Mouse (Mus musculus) CH12.LX (cell line): ENCODE results near the gene Fam71e1. TPM values are rescaled to one million over a fixed set of nuclear protein-coding genes. Genes with fewer than 3 reads are reported as not detected.

Experiments used
- DNase-seq: peaks from one replicate; pipeline ENCODE4 v3.0.0-alpha.2; 2013; ENCODE audit errors: extremely low read depth
- H3K27ac ChIP-seq: 2 replicates; pipeline ENCODE4 v1.5.1; 2012; ENCODE audit warnings: low read depth, mild to moderate bottlenecking, control low read depth, moderate library complexity; ENCODE audit not compliant: insufficient read depth
- H3K27me3 ChIP-seq: replicated peaks from 2 replicates; pipeline ENCODE3; 2012; ENCODE audit warnings: inconsistent platforms
- H3K36me3 ChIP-seq, 2 experiments: replicated peaks in 1 of 2; 2 replicates each; pipeline versions ENCODE3 to v1.6.1; 2012; ENCODE audit warnings: inconsistent platforms in 1 of 2, low read length in 1 of 2, mild to moderate bottlenecking in 1 of 2, mixed read lengths in 1 of 2, moderate library complexity in 1 of 2; ENCODE audit not compliant: control insufficient read depth in 1 of 2, insufficient read depth in 1 of 2
- H3K4me1 ChIP-seq, 2 experiments: 2 replicates each; pipeline ENCODE4 v1.6.1; 2012; ENCODE audit warnings: inconsistent platforms in 1 of 2, moderate library complexity in 1 of 2; ENCODE audit not compliant: insufficient read depth in 2 of 2, control insufficient read depth in 1 of 2
- H3K4me2 ChIP-seq: 2 replicates; pipeline ENCODE4 v1.6.1; 2012; ENCODE audit warnings: low read depth, mild to moderate bottlenecking, control low read depth; ENCODE audit not compliant: poor library complexity, insufficient read depth, severe bottlenecking
- H3K4me3 ChIP-seq, 3 experiments: fragments of 150-350 bp in 1 of 3; sonication (generic) in 1 of 3; replicated peaks in 1 of 3; 2 replicates each; pipeline versions ENCODE3 to v1.5.1; 2011 to 2012; ENCODE audit warnings: low read depth in 2 of 3, low read length in 2 of 3, mild to moderate bottlenecking in 2 of 3, moderate library complexity in 2 of 3, control low read depth in 1 of 3, improper control_type of control experiment in 1 of 3, inconsistent platforms in 1 of 3, mixed read lengths in 1 of 3; ENCODE audit not compliant: poor library complexity in 1 of 3
- H3K79me2 ChIP-seq: replicated peaks from 2 replicates; pipeline ENCODE4 v1.6.1; 2012; ENCODE audit warnings: mild to moderate bottlenecking, moderate library complexity; ENCODE audit not compliant: control insufficient read depth, poor library complexity, insufficient read depth, severe bottlenecking; ENCODE audit errors: extremely low read depth
- H3K9ac ChIP-seq: 2 replicates; pipeline ENCODE4 v1.6.1; 2012; ENCODE audit warnings: low read depth, mild to moderate bottlenecking, control low read depth, moderate library complexity; ENCODE audit not compliant: insufficient read depth
- H3K9me3 ChIP-seq: replicated peaks from 2 replicates; pipeline ENCODE3; 2012; ENCODE audit warnings: low read length, inconsistent platforms, mixed read lengths
- BHLHE40 ChIP-seq: IDR thresholded peaks from 2 replicates; pipeline ENCODE4 v1.6.1; 2011; ENCODE audit warnings: mild to moderate bottlenecking, low read depth, low read length, improper control_type of control experiment
- CHD1 ChIP-seq: IDR thresholded peaks from 2 replicates; pipeline ENCODE4 v1.6.1; 2012; ENCODE audit warnings: low read depth, low read length, improper control_type of control experiment, inconsistent platforms
- CHD2 ChIP-seq: IDR thresholded peaks from 2 replicates; pipeline ENCODE4 v1.6.1; 2011; ENCODE audit warnings: low read length, improper control_type of control experiment
- E2F4 ChIP-seq: IDR thresholded peaks from 2 replicates; pipeline ENCODE4 v1.6.1; 2011; ENCODE audit warnings: low read depth, low read length, improper control_type of control experiment; ENCODE audit not compliant: insufficient replicate concordance
- EP300 ChIP-seq: IDR thresholded peaks from 2 replicates; pipeline ENCODE4 v1.6.1; 2011; ENCODE audit warnings: low read length, improper control_type of control experiment
- ETS1 ChIP-seq: conservative IDR thresholded peaks from 2 replicates; pipeline ENCODE4 v1.6.1; 2012; ENCODE audit warnings: low read depth, mild to moderate bottlenecking, inconsistent platforms, low read length, improper control_type of control experiment, moderate library complexity
- GABPA ChIP-seq: IDR thresholded peaks from 2 replicates; pipeline ENCODE4 v1.6.1; 2012; ENCODE audit warnings: low read depth, low read length, improper control_type of control experiment, inconsistent platforms; ENCODE audit not compliant: insufficient replicate concordance
- IRF4 ChIP-seq: IDR thresholded peaks from 2 replicates; pipeline ENCODE4 v1.6.1; 2014; ENCODE audit warnings: low read depth, mild to moderate bottlenecking, inconsistent platforms, low read length, improper control_type of control experiment
- KAT2A ChIP-seq: IDR thresholded peaks from 2 replicates; pipeline ENCODE4 v1.6.1; 2012; ENCODE audit warnings: low read length, improper control_type of control experiment, inconsistent platforms; ENCODE audit not compliant: insufficient replicate concordance
- MAFK ChIP-seq: IDR thresholded peaks from 2 replicates; pipeline ENCODE4 v1.6.1; 2011; ENCODE audit warnings: low read length, improper control_type of control experiment; ENCODE audit not compliant: insufficient replicate concordance
- MAX ChIP-seq: IDR thresholded peaks from 2 replicates; pipeline ENCODE4 v1.6.1; 2011; ENCODE audit warnings: low read length, improper control_type of control experiment
- MEF2A ChIP-seq: IDR thresholded peaks from 2 replicates; pipeline ENCODE4 v1.6.1; 2014; ENCODE audit warnings: low read depth, mild to moderate bottlenecking, inconsistent platforms, low read length, improper control_type of control experiment, borderline replicate concordance
- MXI1 ChIP-seq: IDR thresholded peaks from 2 replicates; pipeline ENCODE4 v1.6.1; 2011; ENCODE audit warnings: mild to moderate bottlenecking, low read depth, low read length, improper control_type of control experiment
- MYC ChIP-seq: IDR thresholded peaks from 2 replicates; pipeline ENCODE4 v1.6.1; 2011; ENCODE audit warnings: low read depth, mild to moderate bottlenecking, improper control_type of control experiment, low read length
- NELFE ChIP-seq: IDR thresholded peaks from 2 replicates; pipeline ENCODE4 v1.6.1; 2011; ENCODE audit warnings: low read depth, low read length, improper control_type of control experiment
- POLR2AphosphoS2 ChIP-seq: IDR thresholded peaks from 2 replicates; pipeline ENCODE4 v1.6.1; 2011; ENCODE audit warnings: low read depth, low read length, improper control_type of control experiment
- RCOR1 ChIP-seq: conservative IDR thresholded peaks from 2 replicates; pipeline ENCODE4 v1.6.1; 2012; ENCODE audit warnings: low read depth, mild to moderate bottlenecking, inconsistent platforms, low read length, improper control_type of control experiment
- SIN3A ChIP-seq: IDR thresholded peaks from 2 replicates; pipeline ENCODE4 v1.6.1; 2012; ENCODE audit warnings: low read length, improper control_type of control experiment, inconsistent platforms
- UBTF ChIP-seq: IDR thresholded peaks from 2 replicates; pipeline ENCODE4 v1.6.1; 2012; ENCODE audit warnings: low read depth, mild to moderate bottlenecking, inconsistent platforms, low read length, improper control_type of control experiment, moderate library complexity
- USF1 ChIP-seq: IDR thresholded peaks from 2 replicates; pipeline ENCODE4 v1.6.1; 2014; ENCODE audit warnings: low read depth, mild to moderate bottlenecking, inconsistent platforms, low read length, improper control_type of control experiment
- ZC3H11A ChIP-seq: IDR thresholded peaks from 2 replicates; pipeline ENCODE4 v1.6.1; 2012; ENCODE audit warnings: low read depth, mild to moderate bottlenecking, inconsistent platforms, low read length, improper control_type of control experiment
- ZKSCAN1 ChIP-seq: IDR thresholded peaks from 2 replicates; pipeline ENCODE4 v1.6.1; 2012; ENCODE audit warnings: low read depth, inconsistent platforms, low read length, improper control_type of control experiment, borderline replicate concordance
- ZMIZ1 ChIP-seq: IDR thresholded peaks from 2 replicates; pipeline ENCODE4 v1.6.1; 2012; ENCODE audit warnings: low read depth, mild to moderate bottlenecking, inconsistent platforms, low read length, improper control_type of control experiment
- ZNF384 ChIP-seq: IDR thresholded peaks from 2 replicates; pipeline ENCODE4 v1.6.1; 2012; ENCODE audit warnings: low read depth, low read length, improper control_type of control experiment, inconsistent platforms
- dilution Hi-C: fragments of 300-500 bp; cut with MboI; formaldehyde crosslinking; loops from 2 replicates; pipeline ENCODE4 v1.14.3; 2020; ENCODE audit warnings: low sequenced_read_pairs; ENCODE audit not compliant: extremely low pct_unique_long_range_greater_than_20kb, extremely low pct_ligation_motif_present
- in situ Hi-C: fragments of 300-500 bp; cut with MboI; formaldehyde crosslinking; loops from 3 replicates; pipeline ENCODE4 v1.14.3; 2019; ENCODE audit warnings: low sequenced_read_pairs, low pct_ligation_motif_present, low pct_unique_long_range_greater_than_20kb, mixed read lengths
- polyA plus RNA-seq: library from polyadenylated mRNA; unstranded; fragments of >175 nt; gene quantifications from 2 replicates; pipeline ENCODE4 v1.2.1, GENCODE M21; 2012; ENCODE audit warnings: low read depth; ENCODE audit not compliant: insufficient read length
- total RNA-seq, 2 experiments: library from RNA; depleted of rRNA; stranded (reverse); fragments of 300-350 nt in 1 of 2; fragments of >200 nt in 1 of 2; gene quantifications; 2 replicates each; pipeline ENCODE4 v1.2.3; 2012 to 2014

Gene Fam71e1
- total and polyA plus RNA-seq, 3 experiments = 0.39 to 1.2 TPM; not detected in 1

DNA sequence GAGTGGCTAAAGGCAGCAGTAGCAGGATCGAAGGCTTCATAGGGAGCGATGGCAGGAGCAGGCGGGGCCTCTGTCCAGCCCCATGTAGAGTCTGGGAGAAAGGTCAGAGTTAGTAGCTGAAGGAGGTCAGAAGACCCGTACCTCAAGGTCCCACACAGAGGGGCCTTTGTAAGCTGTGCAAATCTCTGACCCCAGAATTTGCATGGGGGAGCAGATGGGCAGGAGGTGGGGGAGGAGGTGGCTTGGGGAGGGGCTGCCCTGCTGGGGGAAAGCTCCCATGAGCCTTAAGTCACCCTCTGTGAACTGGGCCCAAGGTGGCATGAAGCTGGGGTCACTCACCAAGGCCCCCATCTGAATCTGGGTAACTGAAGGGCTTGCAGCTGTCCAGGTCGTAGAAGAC, 33.1 kb downstream of the Fam71e1 start (continued):
- TF ChIP-seq ZKSCAN1 (no peak), MEF2A (peak; percentile 74), GABPA (no peak), MAFK (peak; percentile 37; the same call in 1 of the 2 replicates), ZMIZ1 (no peak), E2F4 (no peak), ETS1 (peak; percentile 82), ZNF384 (no peak), ZC3H11A (no peak), USF1 (no peak)

DNA sequence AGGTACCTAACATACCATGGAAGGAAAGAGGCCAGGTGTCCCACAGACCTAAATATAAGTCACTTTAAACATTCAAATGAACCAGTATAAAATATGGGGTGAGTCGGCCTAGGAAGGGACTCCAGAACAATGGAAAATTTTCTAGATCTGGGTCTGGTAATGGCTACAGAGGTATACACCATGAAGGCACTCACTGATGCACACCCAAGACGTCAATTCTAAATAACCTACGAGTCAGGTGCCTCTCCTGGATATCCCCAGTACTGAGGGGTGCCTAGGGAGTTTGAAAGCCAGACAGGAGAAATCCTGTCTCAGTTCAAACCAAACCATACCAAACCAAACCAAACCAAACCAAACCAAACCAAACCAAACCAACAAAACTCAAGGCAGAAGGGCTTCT, 34.1 kb downstream of the Fam71e1 start:
- TF ChIP-seq POLR2AphosphoS2 = 0 out of 2 replicates have a peak, but pooled peaks have one; percentile 50
- peak; percentile 92 for TF ChIP-seq CHD1
- TF ChIP-seq ZMIZ1 = peak; percentile 23; the same call in 1 of the 2 replicates
- no peak for TF ChIP-seq UBTF
- TF ChIP-seq USF1 = no peak
- no peak for TF ChIP-seq MAX
- 0 out of 2 replicates have a peak, but pooled peaks have one; percentile 34 for TF ChIP-seq EP300
- no peak for TF ChIP-seq RCOR1
- TF ChIP-seq BHLHE40 = 0 out of 2 replicates have a peak, but pooled peaks have one; percentile 28
- no peak for TF ChIP-seq NELFE
- 0 out of 2 replicates have a peak, but pooled peaks have one; percentile 18 for TF ChIP-seq CHD2
- no peak for TF ChIP-seq ZNF384
- no peak for TF ChIP-seq IRF4
- 0 out of 2 replicates have a peak, but pooled peaks have one; percentile 6 for TF ChIP-seq SIN3A
- no peak for TF ChIP-seq MAFK
- 0 out of 2 replicates have a peak, but pooled peaks have one; percentile 7 for TF ChIP-seq MYC
- no peak for TF ChIP-seq KAT2A
- TF ChIP-seq MXI1 = 0 out of 2 replicates have a peak, but pooled peaks have one; percentile 13
- H3K27me3 ChIP-seq = no peaks in the 10 kb centered on the region
- peaks cover 23 to 62% of the 10 kb centered on the region in 2 experiments for H3K36me3 ChIP-seq
- peaks cover 10% of the 10 kb centered on the region for H3K79me2 ChIP-seq
- peak overlapping the region; percentile 39 for H3K9ac ChIP-seq
- H3K9me3 ChIP-seq = no peaks in the 10 kb centered on the region
- in situ Hi-C loops = no loop called here
- H3K27ac ChIP-seq = peak overlapping the region; percentile 98
- peak overlapping the region; percentile 65 to 77 (median 72) for H3K4me3 ChIP-seq
- H3K4me1 ChIP-seq = peaks cover 45 to 57% of the 10 kb centered on the region in 2 experiments
- dilution Hi-C loops = no loop called here
- no peak for DNase-seq
- peak overlapping the region; percentile 59 for H3K4me2 ChIP-seq
